Comparison of ENCODE assay signal across 18 mouse cellular contexts in genomic region chr4:55735453-55735852, GRCm38 (mm10).
"Had no signal": no experiment of that assay in that cellular context is flagged by ENCODE, and none has a peak within 500 bp of the region (broad histone marks: within the 10 kb centered on the region; RNA-seq: fewer than 3 reads in every experiment).

No protein-coding gene starts in this region.

- H3K4me3 ChIP-seq: layer of hippocampus, adult 2 months; limb, embryonic 12.5 days; liver, embryonic 13.5 days; lung, embryonic 15.5 days; megakaryocyte, embryonic 14.5 days; midbrain, embryonic 15.5 days; neural tube, embryonic 13.5 days had no signal

- DNase-seq: kidney, adult 9 months; kidney, postnatal 4 days; liver; liver, embryonic 13.5 days; liver, postnatal 0 days; lung, postnatal 14 days; retina, postnatal 1 day; right cerebral cortex, postnatal 14 days; spleen, adult 18-20 months; thymus, adult 2 months; thymus, postnatal 25 days had no signal

- H3K36me3 ChIP-seq: limb, embryonic 12.5 days; liver, embryonic 13.5 days; lung, embryonic 15.5 days; midbrain, embryonic 15.5 days; neural tube, embryonic 13.5 days had no signal

- H3K4me2 ChIP-seq: limb, embryonic 12.5 days; liver, embryonic 13.5 days; lung, embryonic 15.5 days; midbrain, embryonic 11.5 days; midbrain, embryonic 15.5 days; neural tube, embryonic 13.5 days had no signal

- H3K27me3 ChIP-seq: limb, embryonic 12.5 days; liver, embryonic 13.5 days; megakaryocyte, embryonic 14.5 days; midbrain, embryonic 15.5 days; neural tube, embryonic 13.5 days had no signal
